Mouse (Mus musculus): ENCODE data around the gene Zdhhc14.

DNA sequence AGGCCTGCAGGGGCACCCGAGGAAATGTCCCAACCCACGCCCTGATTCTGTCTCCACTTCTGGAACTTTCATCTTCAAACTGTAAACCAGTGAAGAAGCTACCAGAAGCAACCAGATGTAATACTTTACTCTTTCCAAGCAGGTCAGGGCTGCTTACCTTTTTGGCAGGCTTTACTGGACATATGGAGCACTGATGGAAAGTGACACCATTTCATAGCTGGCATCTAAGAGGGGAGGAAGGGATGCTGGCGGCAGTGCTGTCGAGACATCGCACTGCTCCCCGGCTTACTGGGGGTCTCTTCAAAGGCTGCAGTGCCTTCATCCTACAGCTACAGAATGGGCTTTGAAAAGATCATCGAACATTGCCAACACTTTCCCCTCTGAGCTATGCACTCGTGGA is 5.3 kb downstream of the Zdhhc14 start:
- TF ChIP-seq GATA1 (IDR thresholded peaks at IDR 0.05; ENCODE audit: low read length) (no peak), TAL1 (IDR thresholded peaks at IDR 0.05; ENCODE audit: low read length) (no peak)
